Mouse (Mus musculus): ENCODE results near the gene Odf3l1.

- TF ChIP-seq CTCF (IDR thresholded peaks at IDR 0.05; ENCODE audit: low read depth) (no peak), EP300 (optimal IDR thresholded peaks at IDR 0.05) (no peak)
Observed at GRCm38 (mm10) chr9:56872105-56872903, 7.8 kb upstream of the Odf3l1 start.

Data from stomach, postnatal 0 days (tissue).